Mouse (Mus musculus) hindbrain, embryonic 14.5 days (tissue): ENCODE measurements around the gene Tgfbr2. TPM values are rescaled to one million over a fixed set of nuclear protein-coding genes. Genes with fewer than 3 reads are reported as not detected.
A peak's percentile ranks its signal among the peaks of the same experiment; 100 is the strongest.

ENCODE experiments used
- ATAC-seq: fragments of 200-750 bp; cut with Nextera tagmentation; 2 replicates; pipeline ENCODE4 v1.8.0; 2017; ENCODE audit warnings: moderate number of reproducible peaks, mild to moderate bottlenecking, moderate TSS enrichment, moderate library complexity; ENCODE audit not compliant: low FRiP score
- DNase-seq: peaks from one replicate; pipeline ENCODE4 v3.0.0-alpha.2; 2015; ENCODE audit warnings: low spot score
- H3K27ac ChIP-seq: fragments of 300-500 bp; sonication (generic); 2 replicates; pipeline ENCODE4 v1.5.1; 2014; ENCODE audit warnings: mild to moderate bottlenecking, moderate library complexity
- H3K27me3 ChIP-seq: fragments of 300-500 bp; sonication (generic); 2 replicates; pipeline ENCODE4 v1.6.1; 2014; ENCODE audit warnings: mild to moderate bottlenecking, low read length, mixed read lengths; ENCODE audit not compliant: control insufficient read depth, insufficient read depth
- H3K36me3 ChIP-seq: fragments of 300-500 bp; sonication (generic); replicated peaks from 2 replicates; pipeline ENCODE4 v1.6.1; 2014; ENCODE audit not compliant: control insufficient read depth, insufficient read depth
- H3K4me1 ChIP-seq: fragments of 300-500 bp; sonication (generic); replicated peaks from 2 replicates; pipeline ENCODE4 v1.6.1; 2014; ENCODE audit warnings: antibody characterized with exemption, low read length, mixed read lengths; ENCODE audit not compliant: control insufficient read depth, insufficient read depth
- H3K4me2 ChIP-seq: fragments of 300-500 bp; sonication (generic); replicated peaks from 2 replicates; pipeline ENCODE4 v1.6.1; 2014; ENCODE audit warnings: mild to moderate bottlenecking, moderate library complexity
- H3K4me3 ChIP-seq: fragments of 300-500 bp; sonication (generic); replicated peaks from 2 replicates; pipeline ENCODE4 v1.5.1; 2014; ENCODE audit warnings: mild to moderate bottlenecking, low read length
- H3K9ac ChIP-seq: fragments of 300-500 bp; sonication (generic); 2 replicates; pipeline ENCODE4 v1.6.1; 2014
- H3K9me3 ChIP-seq: fragments of 300-500 bp; sonication (generic); 2 replicates; pipeline ENCODE4 v1.6.1; 2016; ENCODE audit warnings: low read length; ENCODE audit not compliant: control insufficient read depth
- WGBS: fragments of 180-500 bp; shearing (Covaris S2); extraction: QIAGEN DNeasy Blood & Tissue Kit; methylation state at CpG from one replicate; pipeline ENCODE4 v1.1.7; 2014; 5-methylcytosine and 5-hydroxymethylcytosine counted together
- polyA plus RNA-seq: library from polyadenylated mRNA; unstranded; fragments of >200 nt; fragmentation: Nextera tagmentation; extraction: Ambion mirVana; gene quantifications from 2 replicates; pipeline ENCODE4 v1.2.1, GENCODE M21; 2014

The Tgfbr2 gene
- 10.9 and 11.4 TPM in 2 replicates for polyA plus RNA-seq

GRCm38 (mm10) chr9:116174481-116175461 is at the start of gene Tgfbr2:
Gene Tgfbr2, minus strand, starts transcription at chr9:116175360.
- DNase-seq (peak; percentile 51), ATAC-seq (no peak; the same call in 1 of the 2 replicates)
- Histone ChIP-seq H3K9me3 (no peaks in the 10 kb centered on the region), H3K4me1 (0 out of 2 replicates have a peak, but pooled peaks cover 5% of the 10 kb centered on the region), H3K27ac (peak within 1 kb of the TSS; percentile 77), H3K36me3 (no peaks in the 10 kb centered on the region), H3K4me2 (peak within 1 kb of the TSS; percentile 95), H3K9ac (peak within 1 kb of the TSS; percentile 79), H3K27me3 (peaks cover 26% of the 10 kb centered on the region), H3K4me3 (peak within 1 kb of the TSS; percentile 62)
- WGBS, result under 1% methylated on average over 90 of the region's 90 CpGs

DNA sequence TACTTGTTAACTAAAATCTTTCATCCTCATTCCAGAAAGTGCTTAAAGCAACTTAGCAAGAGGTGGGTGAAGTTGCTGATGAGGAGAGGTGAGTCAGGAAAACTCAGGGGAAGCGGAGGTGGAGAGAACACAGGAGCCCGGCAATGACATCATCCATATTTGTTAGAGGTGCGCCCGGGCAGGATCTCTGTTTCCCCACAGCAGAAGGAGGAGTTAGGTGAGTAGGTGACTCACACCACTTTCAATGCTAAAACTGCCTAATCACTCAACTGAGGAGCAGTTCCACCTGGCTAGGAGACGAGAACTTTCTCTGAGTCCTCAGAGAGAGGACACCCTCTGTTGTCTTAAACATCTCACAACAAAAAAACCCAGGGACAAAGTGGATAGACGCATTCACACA is 48.2 kb upstream of the Tgfbr2 start:
- no peak overlapping the region for H3K27ac ChIP-seq
- H3K4me3 ChIP-seq, result no peak overlapping the region
- DNase-seq (no peak), ATAC-seq (no peak)
- H3K4me2 ChIP-seq, result no peak overlapping the region
- H3K36me3 ChIP-seq, result no peaks in the 10 kb centered on the region
- no peaks in the 10 kb centered on the region for H3K9me3 ChIP-seq
- 78% methylated on average over 6 of the region's 6 CpGs for WGBS
- H3K27me3 ChIP-seq, result no peaks in the 10 kb centered on the region
- no peaks in the 10 kb centered on the region for H3K4me1 ChIP-seq
- no peak overlapping the region for H3K9ac ChIP-seq

GRCm38 (mm10) chr9:116222643-116223042 is 47.5 kb upstream of the Tgfbr2 start:
- H3K4me1 ChIP-seq, result no peaks in the 10 kb centered on the region
- H3K36me3 ChIP-seq, result no peaks in the 10 kb centered on the region
- H3K4me3 ChIP-seq, result no peak overlapping the region
- DNase-seq, result no peak
- H3K9me3 ChIP-seq, result no peaks in the 10 kb centered on the region
- 92% methylated on average over 5 of the region's 5 CpGs for WGBS
- ATAC-seq, result no peak
- no peaks in the 10 kb centered on the region for H3K27me3 ChIP-seq
- H3K27ac ChIP-seq, result no peak overlapping the region
- H3K9ac ChIP-seq, result no peak overlapping the region
- H3K4me2 ChIP-seq, result no peak overlapping the region

GRCm38 (mm10) chr9:116222000-116222399 is 46.8 kb upstream of the Tgfbr2 start:
- Histone ChIP-seq H3K9me3 (no peaks in the 10 kb centered on the region), H3K4me1 (no peaks in the 10 kb centered on the region), H3K4me2 (no peak overlapping the region), H3K27ac (no peak overlapping the region), H3K27me3 (no peaks in the 10 kb centered on the region), H3K4me3 (no peak overlapping the region), H3K9ac (no peak overlapping the region), H3K36me3 (no peaks in the 10 kb centered on the region)
- 73% methylated on average over 11 of the region's 11 CpGs for WGBS
- ATAC-seq (no peak), DNase-seq (no peak)

DNA sequence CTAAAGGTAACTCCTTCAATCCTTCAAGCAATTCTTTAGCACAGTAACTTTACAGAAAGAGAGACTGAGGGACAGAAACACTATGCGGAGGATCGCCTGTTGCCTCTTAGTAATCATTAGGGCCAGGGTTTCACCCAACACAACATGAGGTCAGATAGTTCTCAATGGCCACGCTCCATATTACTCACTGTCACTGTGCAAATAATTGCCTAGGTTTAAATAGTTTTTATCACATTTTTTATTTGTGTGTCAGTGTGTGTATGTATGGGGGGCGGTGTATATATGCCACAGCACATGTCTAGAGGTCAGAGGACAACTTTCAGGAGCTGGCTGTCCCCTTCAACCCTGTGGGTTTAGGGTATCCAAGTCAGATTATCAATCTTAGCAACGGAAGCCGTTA is 46.4 kb upstream of the Tgfbr2 start:
- H3K36me3 ChIP-seq, result no peaks in the 10 kb centered on the region

GRCm38 (mm10) chr9:116220616-116221015 is 45.5 kb upstream of the Tgfbr2 start:
- WGBS, result 91% methylated on average over 6 of the region's 6 CpGs
- H3K4me3 ChIP-seq, result no peak overlapping the region
- no peaks in the 10 kb centered on the region for H3K4me1 ChIP-seq
- DNase-seq (no peak), ATAC-seq (no peak)
- no peak overlapping the region for H3K27ac ChIP-seq
- no peaks in the 10 kb centered on the region for H3K27me3 ChIP-seq
- H3K9me3 ChIP-seq, result no peaks in the 10 kb centered on the region
- no peak overlapping the region for H3K4me2 ChIP-seq
- no peak overlapping the region for H3K9ac ChIP-seq
- no peaks in the 10 kb centered on the region for H3K36me3 ChIP-seq

More for the DNA sequence above, 46.4 kb upstream of the Tgfbr2 start:
- H3K27me3 ChIP-seq, result no peaks in the 10 kb centered on the region
- H3K27ac ChIP-seq, result no peak overlapping the region
- no peaks in the 10 kb centered on the region for H3K4me1 ChIP-seq
- ATAC-seq (no peak), DNase-seq (no peak)
- H3K9me3 ChIP-seq, result no peaks in the 10 kb centered on the region
- WGBS, result 88% methylated on average over 6 of the region's 6 CpGs
- no peak overlapping the region for H3K9ac ChIP-seq
- H3K4me2 ChIP-seq, result no peak overlapping the region
- H3K4me3 ChIP-seq, result no peak overlapping the region

GRCm38 (mm10) chr9:116220159-116220515 is 45.0 kb upstream of the Tgfbr2 start:
- Histone ChIP-seq H3K4me2 (no peak overlapping the region), H3K27me3 (no peaks in the 10 kb centered on the region), H3K9ac (no peak overlapping the region), H3K4me3 (no peak overlapping the region), H3K4me1 (no peaks in the 10 kb centered on the region), H3K27ac (no peak overlapping the region), H3K36me3 (no peaks in the 10 kb centered on the region), H3K9me3 (no peaks in the 10 kb centered on the region)
- no peak for ATAC-seq
- 88% methylated on average over 4 of the region's 4 CpGs for WGBS
- no peak for DNase-seq

DNA sequence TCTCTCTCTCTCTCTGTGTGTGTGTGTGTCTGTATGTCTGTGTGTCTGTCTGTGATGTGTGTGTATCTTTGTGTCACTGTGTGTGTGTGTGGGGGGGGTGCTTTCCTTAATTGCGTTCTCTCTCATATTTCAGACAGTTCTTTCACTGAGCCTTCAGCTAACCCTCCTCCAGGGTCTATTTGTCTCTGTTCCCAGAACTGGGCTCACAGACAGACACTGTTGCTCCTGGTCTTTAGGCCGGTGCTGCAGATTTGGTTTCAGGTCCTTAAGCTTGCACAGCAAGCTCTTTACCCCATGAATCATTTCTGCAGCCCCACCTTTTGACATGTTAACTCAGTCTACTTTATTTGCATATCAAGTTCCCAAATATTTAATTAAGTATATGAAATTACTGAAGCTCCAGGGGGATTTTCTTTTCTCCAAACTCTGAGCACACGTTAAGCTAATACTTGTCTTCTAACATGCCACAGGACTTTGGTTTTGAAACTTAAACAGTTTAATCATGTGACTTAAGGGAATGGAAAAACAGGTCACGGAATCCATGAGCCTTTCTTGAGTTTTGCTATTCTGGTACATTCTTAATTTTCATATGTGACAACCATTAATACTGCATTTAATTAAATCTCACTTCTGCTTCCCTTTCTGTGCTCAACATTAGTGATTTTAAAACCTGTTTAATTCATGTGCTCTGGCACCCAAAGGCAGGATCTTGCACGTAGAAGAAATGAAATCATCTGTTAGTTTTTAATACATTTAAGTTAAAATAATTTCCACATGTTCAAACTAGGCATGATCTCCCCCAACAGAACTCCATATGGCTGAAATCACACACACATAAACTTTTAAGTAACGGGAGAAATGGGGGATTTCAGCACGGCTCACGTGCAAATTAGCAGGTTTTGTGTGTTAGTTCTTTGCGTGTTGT is 44.3 kb upstream of the Tgfbr2 start:
- Histone ChIP-seq H3K4me3 (no peak overlapping the region), H3K27ac (no peak overlapping the region), H3K27me3 (no peaks in the 10 kb centered on the region), H3K9ac (no peak overlapping the region), H3K4me2 (no peak overlapping the region), H3K36me3 (no peaks in the 10 kb centered on the region), H3K9me3 (no peaks in the 10 kb centered on the region), H3K4me1 (no peaks in the 10 kb centered on the region)
- 80% methylated on average over 9 of the region's 9 CpGs for WGBS
- ATAC-seq (no peak), DNase-seq (no peak)

GRCm38 (mm10) chr9:116218780-116219179 is 43.6 kb upstream of the Tgfbr2 start:
- Histone ChIP-seq H3K36me3 (no peaks in the 10 kb centered on the region), H3K27me3 (no peaks in the 10 kb centered on the region), H3K9me3 (no peaks in the 10 kb centered on the region), H3K4me1 (no peaks in the 10 kb centered on the region), H3K27ac (no peak overlapping the region), H3K4me2 (no peak overlapping the region), H3K9ac (no peak overlapping the region), H3K4me3 (no peak overlapping the region)
- 29% methylated on average over 4 of the region's 4 CpGs for WGBS
- DNase-seq, result no peak
- peak; percentile 53; the same call in 1 of the 2 replicates for ATAC-seq
